ENCODE assay signal across 11 mouse cellular contexts in the genomic region with DNA sequence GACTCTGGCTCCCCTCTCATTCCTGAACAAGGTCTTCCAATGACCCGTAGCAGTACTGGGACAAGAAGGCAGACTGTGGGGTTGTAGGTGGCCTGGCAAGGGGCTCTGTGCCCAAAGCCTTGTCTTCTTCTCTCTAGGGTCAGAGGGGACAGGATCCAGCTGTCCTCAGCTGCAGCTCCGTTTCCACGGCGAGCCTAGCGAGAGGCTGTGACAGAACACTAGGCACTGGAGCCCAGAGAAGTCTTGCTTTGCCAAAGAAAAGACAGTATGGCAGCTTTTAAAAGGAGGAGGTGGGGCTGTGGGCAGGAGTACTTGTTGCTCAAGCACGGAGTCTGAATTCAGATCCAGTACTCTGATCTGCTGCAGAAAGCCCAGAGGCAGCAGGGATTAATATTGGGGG. TPM values are rescaled to one million over a fixed set of nuclear protein-coding genes. Genes with fewer than 3 reads are reported as not detected.
DNase-seq lines count a peak whose midpoint lies in the region; ATAC-seq lines count a peak whose summit lies in the region.
"Had no signal": no experiment of that assay in that cellular context is flagged by ENCODE, and none has a peak within 500 bp of the region (broad histone marks: within the 10 kb centered on the region; RNA-seq: fewer than 3 reads in every experiment).

No protein-coding gene starts in this region.

- DNase-seq in hindbrain, embryonic 10.5 days (ENCODE audit: low spot score) = no peak
- no peak for DNase-seq in ovary, postnatal 14 days (ENCODE audit: low spot score)
- DNase-seq in yolk sac, embryonic 10.5 days (ENCODE audit: low spot score) = no peak
- DNase-seq: thymus, adult 2 months had no signal

- H3K9me3 ChIP-seq in hindbrain, embryonic 10.5 days = no peaks in the 10 kb centered on the region
- H3K9me3 ChIP-seq in hindbrain, embryonic 13.5 days = no peaks in the 10 kb centered on the region
- H3K9me3 ChIP-seq in midbrain, embryonic 16.5 days (replicated peaks; ENCODE audit: control insufficient read depth, low read length, poor library complexity, severe bottlenecking) = no peaks in the 10 kb centered on the region
- no peaks in the 10 kb centered on the region for H3K9me3 ChIP-seq in midbrain, embryonic 15.5 days
- no peaks in the 10 kb centered on the region for H3K9me3 ChIP-seq in intestine, embryonic 16.5 days (ENCODE audit: control insufficient read depth, low read length)
- no peaks in the 10 kb centered on the region for H3K9me3 ChIP-seq in stomach, embryonic 15.5 days
- H3K9me3 ChIP-seq: liver, embryonic 15.5 days had no signal

- no peaks in the 10 kb centered on the region for H3K36me3 ChIP-seq in hindbrain, embryonic 10.5 days
- H3K36me3 ChIP-seq in hindbrain, embryonic 13.5 days = no peaks in the 10 kb centered on the region
- H3K36me3 ChIP-seq in midbrain, embryonic 16.5 days (ENCODE audit: control insufficient read depth, insufficient read depth, low read length) = no peaks in the 10 kb centered on the region
- no peaks in the 10 kb centered on the region for H3K36me3 ChIP-seq in midbrain, embryonic 15.5 days (replicated peaks)
- H3K36me3 ChIP-seq in intestine, embryonic 16.5 days (ENCODE audit: control insufficient read depth, insufficient read depth, low read length) = no peaks in the 10 kb centered on the region
- H3K36me3 ChIP-seq in stomach, embryonic 15.5 days = no peaks in the 10 kb centered on the region
- H3K36me3 ChIP-seq: liver, embryonic 15.5 days had no signal

- H3K4me2 ChIP-seq in hindbrain, embryonic 13.5 days = no peak overlapping the region
- no peak overlapping the region for H3K4me2 ChIP-seq in midbrain, embryonic 16.5 days (ENCODE audit: low read length)
- no peak overlapping the region for H3K4me2 ChIP-seq in midbrain, embryonic 15.5 days
- no peak overlapping the region for H3K4me2 ChIP-seq in intestine, embryonic 16.5 days (ENCODE audit: low read depth, low read length)
- no peak overlapping the region for H3K4me2 ChIP-seq in stomach, embryonic 15.5 days
- H3K4me2 ChIP-seq: liver, embryonic 15.5 days had no signal

- H3K9ac ChIP-seq in hindbrain, embryonic 13.5 days = no peak overlapping the region
- H3K9ac ChIP-seq in midbrain, embryonic 16.5 days (ENCODE audit: low read depth, low read length) = no peak overlapping the region
- no peak overlapping the region for H3K9ac ChIP-seq in midbrain, embryonic 15.5 days
- H3K9ac ChIP-seq in intestine, embryonic 16.5 days (ENCODE audit: low read depth, low read length) = no peak overlapping the region
- no peak overlapping the region for H3K9ac ChIP-seq in stomach, embryonic 15.5 days
- H3K9ac ChIP-seq: liver, embryonic 15.5 days had no signal

- peaks cover 53% of the 10 kb centered on the region for H3K4me1 ChIP-seq in hindbrain, embryonic 10.5 days (replicated peaks)
- peaks cover 25% of the 10 kb centered on the region for H3K4me1 ChIP-seq in hindbrain, embryonic 13.5 days (replicated peaks)
- H3K4me1 ChIP-seq in midbrain, embryonic 16.5 days (ENCODE audit: control insufficient read depth, insufficient read depth, low read length) = peaks cover 12% of the 10 kb centered on the region
- peaks cover 8% of the 10 kb centered on the region for H3K4me1 ChIP-seq in midbrain, embryonic 15.5 days
- peaks cover 22% of the 10 kb centered on the region for H3K4me1 ChIP-seq in intestine, embryonic 16.5 days (ENCODE audit: control insufficient read depth, insufficient read depth, low read length)
- peaks cover 42% of the 10 kb centered on the region for H3K4me1 ChIP-seq in stomach, embryonic 15.5 days

- H3K27ac ChIP-seq in hindbrain, embryonic 10.5 days = peak overlapping the region; percentile 60; the same call in 1 of the 2 replicates
- no peak overlapping the region for H3K27ac ChIP-seq in hindbrain, embryonic 13.5 days
- H3K27ac ChIP-seq in midbrain, embryonic 16.5 days (ENCODE audit: low read length) = 0 out of 2 replicates have a peak overlapping the region, but pooled peaks have one; percentile 17
- H3K27ac ChIP-seq in midbrain, embryonic 15.5 days = no peak overlapping the region
- 0 out of 2 replicates have a peak overlapping the region, but pooled peaks have one; percentile 23 for H3K27ac ChIP-seq in intestine, embryonic 16.5 days (ENCODE audit: low read length)
- peak overlapping the region; percentile 28; the same call in 1 of the 2 replicates for H3K27ac ChIP-seq in stomach, embryonic 15.5 days
- H3K27ac ChIP-seq: liver, embryonic 15.5 days had no signal

- no peak overlapping the region for H3K4me3 ChIP-seq in hindbrain, embryonic 10.5 days
- H3K4me3 ChIP-seq in hindbrain, embryonic 13.5 days = no peak overlapping the region
- H3K4me3 ChIP-seq in midbrain, embryonic 16.5 days (ENCODE audit: low read depth, low read length) = no peak overlapping the region
- H3K4me3 ChIP-seq in midbrain, embryonic 15.5 days = no peak overlapping the region
- H3K4me3 ChIP-seq in intestine, embryonic 16.5 days (ENCODE audit: low read length) = no peak overlapping the region
- H3K4me3 ChIP-seq in stomach, embryonic 15.5 days (replicated peaks) = no peak overlapping the region
- H3K4me3 ChIP-seq: liver, embryonic 15.5 days had no signal

- 30% methylated on average over 6 of the region's 6 CpGs for WGBS in hindbrain, embryonic 10.5 days
- WGBS in hindbrain, embryonic 13.5 days = 24% methylated on average over 6 of the region's 6 CpGs
- WGBS in midbrain, embryonic 16.5 days = 26% methylated on average over 6 of the region's 6 CpGs
- 28% methylated on average over 6 of the region's 6 CpGs for WGBS in midbrain, embryonic 15.5 days
- 55% methylated on average over 6 of the region's 6 CpGs for whole genome bisulfite sequencing in intestine, embryonic 16.5 days
- WGBS in stomach, embryonic 15.5 days = 45% methylated on average over 6 of the region's 6 CpGs

- no peak for ATAC-seq in hindbrain, embryonic 13.5 days (ENCODE audit: low FRiP score)
- no peak for ATAC-seq in midbrain, embryonic 16.5 days
- ATAC-seq in midbrain, embryonic 15.5 days (replicated peaks) = no peak
- no peak for ATAC-seq in intestine, embryonic 16.5 days
- no peak for ATAC-seq in stomach, embryonic 15.5 days (ENCODE audit: insufficient read depth, low FRiP score, low read depth)

- H3K27me3 ChIP-seq in hindbrain, embryonic 10.5 days (ENCODE audit: insufficient read depth, poor library complexity, severe bottlenecking) = peaks cover 8% of the 10 kb centered on the region; the same call in 1 of the 2 replicates
- peaks cover 6% of the 10 kb centered on the region; the same call in 1 of the 2 replicates for H3K27me3 ChIP-seq in hindbrain, embryonic 13.5 days
- H3K27me3 ChIP-seq in midbrain, embryonic 16.5 days (ENCODE audit: control insufficient read depth, insufficient read depth, low read depth, low read length) = no peaks in the 10 kb centered on the region; the same call in 1 of the 2 replicates
- H3K27me3 ChIP-seq in midbrain, embryonic 15.5 days (replicated peaks) = no peaks in the 10 kb centered on the region
- no peaks in the 10 kb centered on the region for H3K27me3 ChIP-seq in intestine, embryonic 16.5 days (replicated peaks; ENCODE audit: control insufficient read depth, insufficient read depth, low read length)
- no peaks in the 10 kb centered on the region for H3K27me3 ChIP-seq in stomach, embryonic 15.5 days (replicated peaks)

RNA-seq across cellular contexts. Expression of gene 1600014C23Rik, which starts 36.8 kb away (rescaled TPM):
- 0.58 and 0.67 TPM in 2 replicates for polyA plus RNA-seq in hindbrain, embryonic 10.5 days (2016; fragmentation: Nextera tagmentation; extraction: Ambion mirVana)
- not detected in 2 replicates for polyA plus RNA-seq in hindbrain, embryonic 13.5 days (2015; fragmentation: Nextera tagmentation; extraction: Ambion mirVana)
- polyA plus RNA-seq in midbrain, embryonic 16.5 days (2015; fragmentation: Nextera tagmentation; extraction: Ambion mirVana) = 0.46 TPM in 1 of 2 replicates, not detected in the other
- polyA plus RNA-seq in midbrain, embryonic 15.5 days (2015; fragmentation: Nextera tagmentation; extraction: Ambion mirVana) = 0.61 TPM in 1 of 2 replicates, not detected in the other
- 0.76 TPM in 1 of 2 replicates, not detected in the other for polyA plus RNA-seq in intestine, embryonic 16.5 days (2015; fragmentation: Nextera tagmentation; extraction: Ambion mirVana)
- polyA plus RNA-seq in stomach, embryonic 15.5 days (2015; fragmentation: Nextera tagmentation; extraction: Ambion mirVana) = not detected in 2 replicates
- polyA plus RNA-seq: embryonic facial prominence, embryonic 14.5 days; liver, embryonic 15.5 days; thymus, adult 2 months had no signal

Comparison
In these comparisons a context has a peak if more than half of its experiments do, and no peak if none do; other contexts are left out.
1. H3K27ac ChIP-seq: peak in hindbrain, embryonic 10.5 days (single experiment), midbrain, embryonic 16.5 days (single experiment), intestine, embryonic 16.5 days (single experiment) and stomach, embryonic 15.5 days (single experiment); none in hindbrain, embryonic 13.5 days (single experiment) and midbrain, embryonic 15.5 days (single experiment).